8 mouse cellular contexts compared by ENCODE assay signal in the genomic region with DNA sequence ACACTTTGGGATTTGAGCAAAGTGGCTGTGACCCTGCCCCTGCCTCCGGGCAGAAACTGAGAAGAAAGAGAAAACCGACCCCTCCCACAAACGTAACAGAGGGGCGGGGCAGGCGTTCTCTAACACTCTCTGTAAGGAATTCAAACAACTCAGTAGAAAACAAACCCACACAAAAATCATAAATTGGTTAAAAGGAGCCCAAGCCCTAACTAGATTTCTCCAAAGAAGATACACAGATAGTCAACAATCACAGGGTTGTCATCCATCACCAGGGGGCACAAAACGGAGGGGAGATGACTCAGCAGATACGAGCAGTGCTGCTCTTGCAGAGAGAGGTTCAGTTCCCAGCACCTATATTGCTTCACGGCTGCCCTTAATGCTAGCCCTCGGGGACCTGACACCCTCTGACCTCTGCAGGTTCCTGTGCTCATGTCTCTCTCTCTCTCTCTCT.
A peak's percentile ranks its signal among the peaks of the same experiment; 100 is the strongest.
DNase-seq lines count a peak whose midpoint lies in the region; ATAC-seq and TF ChIP-seq lines count a peak whose summit lies in the region.

No protein-coding gene starts in this region.

- no peak overlapping the region for H3K9ac ChIP-seq in liver, embryonic 14.5 days (replicated peaks)
- H3K9ac ChIP-seq in neural tube, embryonic 14.5 days (replicated peaks; ENCODE audit: low read depth, low read length): no peak overlapping the region

- no peaks in the 10 kb centered on the region for H3K27me3 ChIP-seq in liver, embryonic 14.5 days (ENCODE audit: control insufficient read depth, insufficient read depth, low read length)
- no peaks in the 10 kb centered on the region for H3K27me3 ChIP-seq in neural tube, embryonic 14.5 days (ENCODE audit: control insufficient read depth, insufficient read depth, low read length)

- no peak for TF ChIP-seq EP300 in liver, embryonic 14.5 days (IDR thresholded peaks at IDR 0.05; ENCODE audit: low read depth)

- no peaks in the 10 kb centered on the region for H3K36me3 ChIP-seq in liver, embryonic 14.5 days (replicated peaks; ENCODE audit: control insufficient read depth, insufficient read depth, low read depth)
- no peaks in the 10 kb centered on the region for H3K36me3 ChIP-seq in neural tube, embryonic 14.5 days (ENCODE audit: control insufficient read depth, insufficient read depth, low read length)

- H3K27ac ChIP-seq in brown adipose tissue, adult 24 weeks (replicated peaks; ENCODE audit: low read depth, low read length): no peak overlapping the region
- no peak overlapping the region for H3K27ac ChIP-seq in liver, embryonic 14.5 days
- H3K27ac ChIP-seq in neural tube, embryonic 14.5 days (ENCODE audit: low read depth, low read length): no peak overlapping the region

- TF ChIP-seq CTCF in liver, embryonic 14.5 days (IDR thresholded peaks at IDR 0.05; ENCODE audit: low read depth): no peak

- no peaks in the 10 kb centered on the region for H3K9me3 ChIP-seq in liver, embryonic 14.5 days (ENCODE audit: control insufficient read depth, low read length)
- no peaks in the 10 kb centered on the region for H3K9me3 ChIP-seq in neural tube, embryonic 14.5 days (ENCODE audit: control insufficient read depth, low read length)

- H3K4me2 ChIP-seq in liver, embryonic 14.5 days (ENCODE audit: low read depth): peak overlapping the region; percentile 49
- peak overlapping the region; percentile 32 for H3K4me2 ChIP-seq in neural tube, embryonic 14.5 days (ENCODE audit: low read depth, low read length)

- no peak for ATAC-seq in CD4-positive, CD25-positive, alpha-beta regulatory T cell, adult 4 months
- ATAC-seq in hematopoietic stem cell, adult 5-6 weeks (replicated peaks in 1 of 2; ENCODE audit: insufficient read depth in 1 of 2, low FRiP score in 2 of 2, low TSS enrichment in 1 of 2, low read depth in 1 of 2, poor library complexity in 2 of 2, severe bottlenecking in 2 of 2): peak; percentile 28 to 47; a peak in 1 of 4 replicates
- 0 out of 2 replicates have a peak, but pooled peaks have one; percentile 28 for ATAC-seq in liver, embryonic 14.5 days (ENCODE audit: insufficient read depth)
- no peak for ATAC-seq in neural tube, embryonic 14.5 days (ENCODE audit: low read depth)

- H3K4me3 ChIP-seq in brown adipose tissue, adult 24 weeks (ENCODE audit: insufficient read depth, low read depth, low read length): peak overlapping the region; percentile 49
- H3K4me3 ChIP-seq in liver, embryonic 14.5 days (ENCODE audit: insufficient read depth in 1 of 2, low read depth in 2 of 2, low read length in 2 of 2): peak overlapping the region; percentile 4 to 35; a peak in 2 of 4 replicates
- H3K4me3 ChIP-seq in neural tube, embryonic 14.5 days (ENCODE audit: low read depth, low read length): no peak overlapping the region

- 3% methylated on average over 9 of the region's 9 CpGs for WGBS in liver, embryonic 14.5 days (ENCODE audit: insufficient replicate concordance)
- 6% methylated on average over 9 of the region's 9 CpGs for WGBS in neural tube, embryonic 14.5 days

- DNase-seq in CD4-positive, CD25-positive, alpha-beta regulatory T cell, adult 2 months (ENCODE audit: low read depth, low spot score): peak; percentile 12
- no peak for DNase-seq in liver, embryonic 14.5 days (ENCODE audit: low read depth in 3 of 3, low spot score in 3 of 3)
- no peak for DNase-seq in frontal cortex, postnatal 36 days (ENCODE audit: low spot score in 2 of 2)
- DNase-seq in spleen, postnatal 14 days (ENCODE audit: low spot score in 2 of 2): no peak

- peaks cover 8% of the 10 kb centered on the region for H3K4me1 ChIP-seq in brown adipose tissue, adult 24 weeks (ENCODE audit: control insufficient read depth, insufficient read depth, insufficient read length, low read length)
- peaks cover 0 to 6% of the 10 kb centered on the region in 2 experiments; a peak in 1 of 4 replicates for H3K4me1 ChIP-seq in liver, embryonic 14.5 days (replicated peaks; ENCODE audit: control insufficient read depth in 2 of 2, insufficient read depth in 2 of 2, low read length in 1 of 2)
- H3K4me1 ChIP-seq in neural tube, embryonic 14.5 days (ENCODE audit: control insufficient read depth, insufficient read depth, low read length): no peaks in the 10 kb centered on the region

Comparison
In these comparisons a context has a peak if more than half of its experiments do, and no peak if none do; other contexts are left out.
1. ATAC-seq: peak in hematopoietic stem cell, adult 5-6 weeks (2 of 2) and liver, embryonic 14.5 days (single experiment); none in CD4-positive, CD25-positive, alpha-beta regulatory T cell, adult 4 months (single experiment) and neural tube, embryonic 14.5 days (single experiment).